Mouse (Mus musculus) adipocyte (in vitro differentiated cells): ENCODE results near the gene Ezr.

Experiments
- DNase-seq: peaks from one replicate; pipeline ENCODE4 v3.0.0-alpha.2; 2016; ENCODE audit warnings: low spot score

The Ezr gene

GRCm38 (mm10) chr17:6782611-6783005 is at the start of gene Ezr:
Gene Ezr, minus strand, starts transcription at chr17:6782784.
- DNase-seq: peak; percentile 82

- no peak for DNase-seq
Observed at GRCm38 (mm10) chr17:6830004-6830592, 47.5 kb upstream of the Ezr start.

- no peak for DNase-seq
Observed at GRCm38 (mm10) chr17:6828531-6829150, 46.1 kb upstream of the Ezr start.

GRCm38 (mm10) chr17:6827740-6828461 is 45.3 kb upstream of the Ezr start:
- DNase-seq: peak; percentile 93

- peak; percentile 69 for DNase-seq
Observed at GRCm38 (mm10) chr17:6827159-6827733, 44.7 kb upstream of the Ezr start.

GRCm38 (mm10) chr17:6816796-6817195 is 34.2 kb upstream of the Ezr start:
- DNase-seq: no peak

GRCm38 (mm10) chr17:6816151-6816550 is 33.6 kb upstream of the Ezr start:
- no peak for DNase-seq

- DNase-seq: peak; percentile 31
Observed at GRCm38 (mm10) chr17:6814656-6815055, 32.1 kb upstream of the Ezr start.

- no peak for DNase-seq
Observed at GRCm38 (mm10) chr17:6812851-6813191, 30.2 kb upstream of the Ezr start.

GRCm38 (mm10) chr17:6811931-6812850 is 29.6 kb upstream of the Ezr start:
- no peak for DNase-seq

GRCm38 (mm10) chr17:6809331-6809730 is 26.7 kb upstream of the Ezr start:
- DNase-seq: no peak

- DNase-seq: no peak
Observed at GRCm38 (mm10) chr17:6808521-6809165, 26.1 kb upstream of the Ezr start.

GRCm38 (mm10) chr17:6807827-6808520 is 25.4 kb upstream of the Ezr start:
- no peak for DNase-seq

GRCm38 (mm10) chr17:6804853-6805543 is 22.4 kb upstream of the Ezr start:
- DNase-seq: no peak

GRCm38 (mm10) chr17:6804111-6804510 is 21.5 kb upstream of the Ezr start:
- DNase-seq: no peak

GRCm38 (mm10) chr17:6803614-6804013 is 21.0 kb upstream of the Ezr start:
- DNase-seq: no peak

GRCm38 (mm10) chr17:6798392-6799061 is 15.9 kb upstream of the Ezr start:
- no peak for DNase-seq

GRCm38 (mm10) chr17:6797471-6797870 is 14.9 kb upstream of the Ezr start:
- DNase-seq: no peak

- DNase-seq: no peak
Observed at GRCm38 (mm10) chr17:6794160-6794751, 11.7 kb upstream of the Ezr start.
